Mouse (Mus musculus): ENCODE measurements around the gene Ywhae.
A peak's percentile ranks its signal among the peaks of the same experiment; 100 is the strongest.
"Not testable (repeated sequence)": the region's sequence is repeated elsewhere in the genome, so short reads cannot be mapped to it uniquely, and the experiment has no call there.

Gene Ywhae

DNA sequence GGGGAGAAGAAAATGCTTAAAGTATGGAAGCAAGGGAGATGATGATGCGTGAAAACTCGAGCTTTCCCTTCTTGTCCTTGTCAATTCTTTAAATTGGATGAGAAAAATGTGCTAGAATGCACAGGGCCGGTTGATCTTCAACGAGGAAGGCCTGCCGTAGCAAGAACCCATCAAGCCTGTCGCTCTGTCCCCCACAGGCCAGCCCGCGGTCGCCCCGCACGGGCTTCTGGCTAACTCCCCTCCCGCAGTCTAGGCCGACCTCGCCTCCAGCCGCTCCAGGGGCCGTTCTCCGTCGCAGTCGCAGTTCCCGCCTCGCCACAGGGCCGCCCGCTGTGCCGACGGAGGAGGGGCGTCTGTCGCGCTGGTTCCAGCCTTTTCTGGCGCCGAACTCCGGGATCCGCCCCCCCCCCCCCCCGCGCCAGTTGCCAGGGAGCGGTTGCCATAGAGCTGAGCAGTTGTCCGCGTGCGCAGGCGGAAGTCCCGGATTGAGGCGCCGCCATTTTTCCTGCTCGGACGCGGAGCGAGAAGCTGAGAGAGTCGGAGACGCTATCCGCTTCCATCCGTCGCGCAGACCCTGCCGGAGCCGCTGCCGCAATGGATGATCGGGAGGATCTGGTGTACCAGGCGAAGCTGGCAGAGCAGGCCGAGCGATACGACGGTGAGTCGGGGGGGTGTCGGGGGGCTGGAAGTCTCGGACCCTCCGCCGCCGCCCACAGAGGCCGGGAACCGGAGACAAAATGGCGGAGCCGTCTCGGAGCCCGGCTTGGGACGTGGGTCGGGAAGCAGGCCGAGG lies at the start of gene Ywhae:
Ywhae (plus strand) TSS at position 436 of the 793 bp plus-strand sequence.
- peak; percentile 87 for DNase-seq

DNA sequence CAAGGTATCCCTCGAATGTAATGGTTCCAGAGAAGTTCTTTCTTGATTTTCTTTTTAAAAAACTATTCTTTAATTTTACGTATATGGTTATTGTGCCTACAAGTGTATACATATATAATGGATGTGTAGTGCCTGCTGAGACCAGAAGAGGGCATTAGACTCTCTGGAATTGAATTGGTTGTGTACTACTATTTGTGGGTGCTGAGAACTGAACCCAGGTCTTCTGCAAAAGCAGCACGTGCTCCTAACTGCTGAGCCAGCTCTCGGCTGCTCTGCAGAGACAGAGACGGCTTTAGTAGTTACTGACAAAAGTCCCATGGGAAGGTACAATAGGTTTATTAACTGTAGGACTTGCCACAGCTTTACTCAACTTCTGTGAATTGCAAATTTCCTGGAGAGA lies 48.2 kb upstream of the Ywhae start:
- no peak for DNase-seq

GRCm38 (mm10) chr11:75684956-75685355 lies 47.7 kb upstream of the Ywhae start:
- no peak for DNase-seq

DNA sequence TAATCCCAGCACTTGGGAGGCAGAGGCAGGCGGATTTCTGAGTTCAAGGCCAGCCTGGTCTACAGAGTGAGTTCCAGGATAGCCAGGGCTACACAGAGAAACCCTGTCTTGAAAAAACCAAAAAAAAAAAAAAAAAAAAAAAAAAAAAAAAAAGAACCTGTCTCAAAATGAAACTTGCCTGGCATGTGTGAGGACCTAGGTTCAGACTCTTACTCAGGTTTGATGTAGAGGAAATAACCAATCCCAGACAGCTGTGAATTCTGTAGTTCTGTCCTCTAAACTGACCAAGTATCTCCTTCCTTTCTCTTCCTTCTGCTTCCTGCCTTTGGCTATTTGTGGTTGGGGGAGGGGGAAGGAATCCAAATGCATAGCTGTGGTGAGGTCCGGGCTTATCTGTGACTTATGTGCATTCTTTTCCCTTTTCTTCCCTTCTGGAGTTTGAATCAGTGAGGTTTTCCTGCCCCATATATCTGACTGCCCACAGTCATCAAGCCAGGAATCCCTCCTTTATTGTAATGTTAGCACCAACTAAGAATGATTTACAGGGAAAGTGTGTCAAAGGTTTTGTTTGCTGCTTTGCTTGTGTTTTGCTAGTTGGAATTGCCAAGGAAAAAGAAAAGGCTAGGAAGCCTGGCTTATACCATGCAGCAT lies 45.2 kb upstream of the Ywhae start:
- no peak for DNase-seq

DNA sequence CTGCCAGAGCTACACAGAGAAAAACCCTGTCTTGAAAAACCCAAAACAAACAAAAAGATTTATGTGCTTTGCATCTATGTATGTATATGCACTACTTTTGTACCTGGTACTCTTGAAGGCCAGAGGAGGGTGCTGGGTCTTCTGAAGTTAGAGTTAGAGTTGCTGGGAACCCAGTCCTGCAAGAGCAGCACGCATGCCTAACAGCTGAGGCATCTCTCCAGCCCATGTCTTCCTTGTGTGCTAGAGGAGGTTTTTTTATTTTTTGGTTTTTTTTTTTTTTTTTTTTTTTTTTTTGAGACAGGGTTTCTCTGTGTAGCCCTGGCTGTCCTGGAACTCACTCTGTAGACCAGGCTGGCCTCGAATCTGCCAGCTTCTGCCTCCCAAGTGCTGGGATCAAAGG lies 44.5 kb upstream of the Ywhae start:
- DNase-seq, result no peak

DNA sequence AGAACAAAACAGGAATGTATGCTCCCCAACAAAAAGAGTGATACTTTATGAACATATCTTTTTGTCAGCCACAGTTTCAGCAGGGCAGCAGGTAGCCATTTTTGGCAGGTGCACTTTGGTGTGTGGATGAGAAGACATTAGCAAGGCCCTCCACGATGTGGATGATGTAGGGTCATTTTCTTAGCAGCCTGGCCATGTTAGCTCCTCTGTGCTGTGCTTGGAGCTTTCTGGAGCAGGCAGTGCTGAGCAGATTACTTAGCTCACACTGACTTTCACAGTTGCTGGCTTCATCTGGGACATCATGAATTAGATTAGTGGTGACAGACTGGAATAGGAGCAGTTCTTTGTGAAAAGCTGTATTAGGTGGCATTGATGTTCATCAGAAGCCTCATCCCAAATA lies 42.7 kb upstream of the Ywhae start:
- DNase-seq, result no peak

GRCm38 (mm10) chr11:75691047-75691446 lies 41.6 kb upstream of the Ywhae start:
- no peak for DNase-seq

GRCm38 (mm10) chr11:75693570-75693969 lies 39.1 kb upstream of the Ywhae start:
- DNase-seq, result no peak

DNA sequence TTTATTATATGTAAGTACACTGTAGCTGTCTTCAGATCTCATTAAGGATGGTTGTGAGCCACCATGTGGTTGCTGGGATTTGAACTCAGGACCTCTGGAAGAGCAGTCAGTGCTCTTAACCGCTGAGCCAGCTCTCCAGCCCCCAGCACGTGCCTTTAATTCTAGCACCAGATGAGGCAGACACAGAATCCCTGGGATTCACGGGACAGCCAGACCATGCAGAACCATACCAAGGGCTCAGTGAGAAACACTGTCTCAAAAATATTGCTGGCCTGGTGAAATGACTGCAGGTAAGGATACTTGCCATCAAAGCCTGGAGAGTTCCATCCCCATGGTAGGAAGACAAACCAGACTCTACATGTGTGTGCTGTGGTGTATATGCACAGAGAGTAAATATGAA lies 35.2 kb upstream of the Ywhae start:
- not testable (repeated sequence) for DNase-seq

DNA sequence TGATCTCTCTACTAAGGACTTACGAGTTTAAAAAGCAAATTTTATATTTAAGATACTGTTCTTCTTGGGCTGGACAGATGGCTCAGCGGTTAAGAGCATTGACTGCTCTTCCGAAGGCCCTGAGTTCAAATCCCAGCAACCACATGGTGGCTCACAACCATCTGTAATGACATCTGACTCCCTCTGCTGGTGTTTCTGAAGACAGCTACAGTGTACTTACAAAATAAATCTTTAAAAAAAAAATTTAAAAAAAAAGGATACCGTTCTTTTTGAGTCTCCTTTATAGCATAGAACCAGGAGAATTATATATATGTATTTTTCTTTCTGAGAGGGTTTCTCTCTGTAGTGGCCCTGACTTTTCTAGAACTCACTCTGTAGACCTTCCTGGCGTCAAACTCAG lies 32.1 kb upstream of the Ywhae start:
- no peak for DNase-seq

DNA sequence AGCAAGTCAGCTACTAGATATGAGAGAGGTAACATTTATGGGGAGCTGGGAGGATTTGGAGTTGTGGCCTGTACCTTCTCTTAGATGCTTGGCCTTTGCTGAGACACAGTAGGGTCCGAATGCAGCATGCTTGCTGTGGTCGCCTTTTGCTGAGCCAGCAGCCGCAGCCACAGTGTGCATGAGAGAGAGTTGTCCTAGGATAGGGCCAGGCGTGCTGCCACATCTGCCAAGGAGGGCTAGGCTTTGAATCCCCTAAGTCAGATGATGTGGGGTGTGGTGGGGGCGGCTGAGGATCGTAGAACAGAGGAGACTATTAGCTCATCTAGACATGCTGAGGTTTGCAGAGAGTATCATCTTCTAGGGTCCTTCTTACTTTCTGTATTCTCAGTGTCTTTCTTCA lies 29.9 kb upstream of the Ywhae start:
- DNase-seq, result no peak

DNA sequence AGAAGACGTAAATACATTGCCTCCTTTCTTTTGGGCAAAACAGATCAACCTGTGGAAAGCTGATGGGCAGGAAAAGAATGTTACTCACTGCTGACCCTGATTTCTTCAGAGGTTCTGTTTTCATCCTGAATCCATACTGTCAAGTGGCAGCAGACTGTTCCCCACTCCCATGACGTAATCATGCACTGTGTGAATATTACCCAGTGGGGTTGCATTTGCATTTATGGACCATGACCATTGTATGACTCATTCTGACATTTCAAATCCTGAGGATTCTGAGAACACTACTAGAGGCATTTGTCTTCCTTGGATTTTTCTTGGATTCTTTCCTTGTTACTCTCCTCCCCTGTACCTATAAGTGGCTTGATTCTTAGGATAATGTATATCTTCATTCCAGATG lies 28.9 kb upstream of the Ywhae start:
- DNase-seq, result no peak

DNA sequence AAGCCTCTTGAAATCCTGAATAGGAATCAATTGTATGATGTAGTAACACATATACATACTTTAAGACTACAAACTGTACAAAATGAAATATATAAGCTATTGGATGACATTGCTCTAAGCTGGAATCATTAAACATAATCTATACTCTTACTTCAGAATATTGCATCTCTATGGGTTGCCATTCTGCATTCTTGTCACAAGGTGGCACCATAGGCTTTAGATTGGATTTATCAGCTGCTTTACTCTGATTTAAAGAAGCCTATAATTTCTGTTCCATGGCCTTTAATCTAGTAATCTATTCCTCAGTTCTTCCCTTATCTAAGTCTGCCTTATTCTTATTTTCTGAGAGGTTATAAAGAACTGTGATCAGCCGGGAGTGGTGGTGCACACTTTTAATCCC lies 18.7 kb upstream of the Ywhae start:
- no peak for DNase-seq

- no peak for DNase-seq
Measured at GRCm38 (mm10) chr11:75715556-75715955, 17.1 kb upstream of the Ywhae start.

GRCm38 (mm10) chr11:75716661-75717325 lies 15.9 kb upstream of the Ywhae start:
- DNase-seq, result no peak

DNA sequence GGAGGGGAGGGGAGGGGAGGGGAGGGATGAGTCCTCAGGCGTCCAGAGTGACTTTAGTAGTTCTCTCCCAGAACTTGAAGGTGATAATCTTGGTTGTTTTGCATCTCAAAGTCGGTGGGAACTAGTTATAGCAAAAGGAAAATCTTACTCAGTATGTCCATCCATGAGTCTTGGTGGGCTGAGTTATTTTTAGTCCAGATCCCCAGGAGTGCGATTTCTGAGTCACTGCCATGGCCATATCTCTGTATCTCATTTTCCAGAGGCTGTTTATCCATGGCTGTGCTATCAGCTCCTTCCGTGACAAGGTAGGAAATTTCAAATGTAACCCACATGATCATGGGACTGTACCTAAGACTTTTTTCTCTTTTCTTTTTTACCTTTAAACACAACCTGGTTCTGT lies 10.3 kb upstream of the Ywhae start:
- DNase-seq, result no peak

- no peak for DNase-seq
Measured at GRCm38 (mm10) chr11:75727168-75727567, 5.5 kb upstream of the Ywhae start.

GRCm38 (mm10) chr11:75727659-75728058 lies 5.0 kb upstream of the Ywhae start:
- DNase-seq, result not testable (repeated sequence)

GRCm38 (mm10) chr11:75733227-75733940 lies 715 bp downstream of the Ywhae start:
- DNase-seq, result no peak

- DNase-seq, result no peak
Measured at GRCm38 (mm10) chr11:75735462-75736252, 3.0 kb downstream of the Ywhae start.

GRCm38 (mm10) chr11:75736978-75737377 lies 4.3 kb downstream of the Ywhae start:
- no peak for DNase-seq

DNA sequence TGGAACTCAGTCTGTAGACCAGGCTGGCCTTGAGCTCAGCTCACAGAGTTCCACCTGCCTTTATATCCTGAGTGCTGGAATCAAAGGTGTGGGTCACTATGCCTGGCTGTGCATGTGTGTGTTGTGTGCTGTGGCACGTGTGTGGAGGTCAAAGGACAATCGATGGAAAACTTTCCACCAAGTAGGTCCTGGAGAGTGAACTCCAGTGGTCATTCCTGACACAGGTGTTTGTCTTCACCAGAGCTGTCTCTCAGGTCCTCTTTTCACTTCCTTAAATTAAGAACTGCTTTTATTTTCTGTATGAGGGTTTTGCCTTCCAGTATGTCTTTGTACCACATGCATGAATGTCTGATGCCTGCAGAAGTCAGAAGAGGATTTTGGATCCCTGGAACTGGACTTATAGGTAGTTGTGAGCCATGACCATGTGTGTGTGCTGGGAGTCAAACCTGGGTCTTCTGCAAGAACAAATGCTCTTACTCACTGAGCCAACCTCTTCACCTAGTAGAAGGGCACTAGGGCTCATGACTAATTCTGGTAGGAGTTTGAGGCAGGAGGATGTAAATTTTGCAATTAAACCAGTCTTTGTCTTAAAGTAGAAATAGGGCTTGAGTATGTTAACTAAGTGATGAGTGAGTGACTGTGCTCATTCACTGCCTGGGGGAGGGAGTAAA lies 5.3 kb downstream of the Ywhae start:
- DNase-seq, result no peak

Measured in cerebellum, adult 11 months (tissue).